Mouse (Mus musculus) liver, embryonic 16.5 days (tissue): ENCODE results near the gene Ppdpf. TPM values are rescaled to one million over a fixed set of nuclear protein-coding genes. Genes with fewer than 3 reads are reported as not detected.

Experiments used
- ATAC-seq: fragments of 200-750 bp; cut with Nextera tagmentation; 2 replicates; pipeline ENCODE4 v1.8.0; 2017; ENCODE audit warnings: low read depth, mild to moderate bottlenecking, moderate number of reproducible peaks, moderate library complexity
- H3K27ac ChIP-seq: fragments of 300-500 bp; sonication (generic); 2 replicates; pipeline ENCODE4 v1.5.1; 2014; ENCODE audit warnings: mild to moderate bottlenecking, low read length
- H3K27me3 ChIP-seq: fragments of 300-500 bp; sonication (generic); 2 replicates; pipeline ENCODE4 v1.6.1; 2014; ENCODE audit warnings: low read depth, low read length, mixed read lengths; ENCODE audit not compliant: control insufficient read depth, insufficient read depth
- H3K36me3 ChIP-seq: fragments of 300-500 bp; sonication (generic); 2 replicates; pipeline ENCODE4 v1.6.1; 2014; ENCODE audit warnings: mild to moderate bottlenecking; ENCODE audit not compliant: control insufficient read depth, insufficient read depth
- H3K4me1 ChIP-seq: fragments of 300-500 bp; sonication (generic); 2 replicates; pipeline ENCODE4 v1.6.1; 2014; ENCODE audit warnings: low read depth, low read length, mixed read lengths; ENCODE audit not compliant: control insufficient read depth
- H3K4me2 ChIP-seq: fragments of 300-500 bp; sonication (generic); 2 replicates; pipeline ENCODE4 v1.6.1; 2014; ENCODE audit warnings: low read depth, low read length, mixed read lengths
- H3K4me3 ChIP-seq: fragments of 300-500 bp; sonication (generic); 2 replicates; pipeline ENCODE4 v1.5.1; 2014; ENCODE audit warnings: low read depth, mild to moderate bottlenecking, low read length
- H3K9ac ChIP-seq: fragments of 300-500 bp; sonication (generic); 2 replicates; pipeline ENCODE4 v1.6.1; 2014; ENCODE audit warnings: low read depth, low read length
- H3K9me3 ChIP-seq: fragments of 300-500 bp; sonication (generic); replicated peaks from 2 replicates; pipeline ENCODE4 v1.6.1; 2016; ENCODE audit warnings: low read length; ENCODE audit not compliant: control insufficient read depth
- WGBS: fragments of 180-500 bp; shearing (Covaris S2); extraction: QIAGEN DNeasy Blood & Tissue Kit; methylation state at CpG from one replicate; pipeline ENCODE4 v1.1.7; 2014; ENCODE audit not compliant: insufficient replicate concordance; 5-methylcytosine and 5-hydroxymethylcytosine counted together
- polyA plus RNA-seq: library from polyadenylated mRNA; unstranded; fragments of >200 nt; fragmentation: Nextera tagmentation; extraction: Ambion mirVana; gene quantifications from 2 replicates; pipeline ENCODE4 v1.2.1, GENCODE M21; 2015

Gene Ppdpf
- polyA plus RNA-seq, 1 experiment from 2014 or later = 94.4 TPM

DNA sequence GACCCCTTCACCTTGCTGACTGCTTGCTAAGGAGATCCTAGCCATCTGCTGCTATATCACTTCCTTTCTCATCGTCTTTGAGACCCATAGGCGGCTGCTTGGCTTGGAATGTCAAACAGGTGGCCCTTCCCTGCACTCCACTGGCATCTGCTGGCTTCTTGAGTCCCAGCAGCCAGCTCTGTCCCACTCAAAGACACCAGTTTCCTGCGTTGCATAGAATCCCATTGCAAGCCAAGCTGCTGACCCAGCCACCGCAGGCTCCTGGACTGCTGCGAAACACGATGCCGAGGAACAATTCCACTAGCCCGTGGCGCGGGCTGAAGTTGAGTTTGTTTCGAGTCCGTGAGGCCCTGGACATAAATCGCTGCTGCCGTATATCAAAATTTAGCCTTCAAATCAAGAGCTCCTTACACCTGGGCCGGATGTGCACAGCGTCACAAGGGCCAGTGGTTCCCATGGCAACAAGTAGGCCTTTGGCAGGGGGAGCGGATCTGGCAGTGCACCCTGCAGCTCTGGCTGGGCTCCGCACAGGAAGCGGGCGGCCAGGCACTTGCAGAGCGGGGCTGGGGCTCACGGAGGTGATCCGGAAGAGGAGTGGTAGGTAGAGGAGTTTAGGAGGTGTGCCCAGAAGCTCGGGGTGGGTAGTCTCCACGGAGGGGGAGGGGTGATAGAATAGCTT lies 32.6 kb downstream of the Ppdpf start, which contains the start of gene Fndc11:
Gene Fndc11 (plus strand): TSS at position 476 of the 679 bp plus-strand sequence.
- Histone ChIP-seq H3K4me3 (peak within 1 kb of the TSS; percentile 35), H3K4me2 (peak within 1 kb of the TSS; percentile 51), H3K9me3 (no peaks in the 10 kb centered on the region), H3K27me3 (peaks cover 15% of the 10 kb centered on the region), H3K4me1 (peaks cover 24% of the 10 kb centered on the region), H3K27ac (no peak within 1 kb of the TSS), H3K9ac (peak within 1 kb of the TSS; percentile 12; the same call in 1 of the 2 replicates), H3K36me3 (no peaks in the 10 kb centered on the region)
- WGBS = 5% methylated on average over 25 of the region's 25 CpGs
- peak; percentile 69 for ATAC-seq

DNA sequence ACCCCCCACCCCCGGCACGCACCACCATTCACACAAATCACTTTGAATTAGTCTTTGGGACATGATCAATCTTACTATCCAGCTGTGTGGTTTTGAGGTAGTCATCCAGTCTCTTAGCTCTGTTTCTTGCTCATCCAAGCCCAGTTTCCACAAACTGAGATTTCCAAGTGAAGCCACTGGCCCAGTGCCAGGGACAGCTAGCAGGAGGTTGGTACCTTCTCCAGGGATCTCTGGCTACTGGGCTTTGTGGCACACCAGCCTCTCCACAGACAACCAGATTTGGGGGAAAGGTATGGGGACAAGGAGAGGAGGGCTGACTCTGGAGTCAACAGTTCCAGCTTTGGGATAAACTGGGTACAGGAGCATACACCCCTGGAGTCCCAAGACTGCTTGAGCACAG lies 33.3 kb downstream of the Ppdpf start:
- Histone ChIP-seq H3K9ac (no peak overlapping the region), H3K4me1 (peaks cover 22% of the 10 kb centered on the region), H3K27me3 (peaks cover 15% of the 10 kb centered on the region), H3K27ac (no peak overlapping the region), H3K4me2 (peak overlapping the region; percentile 51), H3K9me3 (no peaks in the 10 kb centered on the region), H3K36me3 (no peaks in the 10 kb centered on the region), H3K4me3 (no peak overlapping the region)
- no peak for ATAC-seq
- 37% methylated on average over 2 of the region's 2 CpGs for WGBS

DNA sequence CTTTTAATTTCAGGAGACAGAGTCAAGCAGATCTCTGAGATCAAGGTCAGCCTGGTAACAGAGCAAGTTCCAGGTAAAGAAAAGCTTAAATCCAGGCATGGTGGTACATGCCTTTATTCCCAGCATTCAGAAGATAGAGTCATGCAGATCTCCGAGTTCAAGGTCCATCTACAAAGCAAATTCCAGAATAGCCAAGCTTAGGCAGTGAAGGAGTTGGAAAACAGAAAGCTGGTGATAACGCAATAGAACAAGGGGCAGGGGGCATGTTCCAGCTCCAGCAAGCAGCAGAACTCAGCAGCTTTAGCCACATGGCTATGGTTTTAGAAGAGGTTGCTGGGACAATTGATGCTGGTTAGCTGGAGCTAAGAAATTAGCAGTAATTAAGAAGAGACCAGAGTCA lies 37.9 kb downstream of the Ppdpf start:
- Histone ChIP-seq H3K27me3 (peaks cover 10% of the 10 kb centered on the region), H3K9me3 (no peaks in the 10 kb centered on the region), H3K27ac (no peak overlapping the region), H3K36me3 (0 out of 2 replicates have a peak, but pooled peaks cover 8% of the 10 kb centered on the region), H3K4me3 (no peak overlapping the region), H3K4me1 (peaks cover 4% of the 10 kb centered on the region), H3K9ac (no peak overlapping the region), H3K4me2 (no peak overlapping the region)
- WGBS = 58% methylated on average over 2 of the region's 2 CpGs
- 0 out of 2 replicates have a peak, but pooled peaks have one; percentile 12 for ATAC-seq

- no peak overlapping the region for H3K27ac ChIP-seq
- no peak overlapping the region for H3K4me2 ChIP-seq
- H3K27me3 ChIP-seq = no peaks in the 10 kb centered on the region
- no peak overlapping the region for H3K9ac ChIP-seq
- H3K4me1 ChIP-seq = no peaks in the 10 kb centered on the region
- H3K36me3 ChIP-seq = peaks cover 12% of the 10 kb centered on the region
- no peak for ATAC-seq
- 64% methylated on average over 3 of the region's 3 CpGs for WGBS
- H3K4me3 ChIP-seq = no peak overlapping the region
- no peaks in the 10 kb centered on the region for H3K9me3 ChIP-seq
These were observed 40.1 kb downstream of the Ppdpf start for GRCm38 (mm10) chr2:181227122-181227521.

- H3K27me3 ChIP-seq = no peaks in the 10 kb centered on the region
- no peak overlapping the region for H3K9ac ChIP-seq
- no peaks in the 10 kb centered on the region for H3K9me3 ChIP-seq
- no peak overlapping the region for H3K27ac ChIP-seq
- H3K4me1 ChIP-seq = no peaks in the 10 kb centered on the region
- WGBS = 33% methylated on average over 1 of the region's 1 CpGs
- no peak overlapping the region for H3K4me2 ChIP-seq
- peaks cover 13% of the 10 kb centered on the region for H3K36me3 ChIP-seq
- no peak for ATAC-seq
- no peak overlapping the region for H3K4me3 ChIP-seq
These were observed 41.3 kb downstream of the Ppdpf start for GRCm38 (mm10) chr2:181228335-181228734.

DNA sequence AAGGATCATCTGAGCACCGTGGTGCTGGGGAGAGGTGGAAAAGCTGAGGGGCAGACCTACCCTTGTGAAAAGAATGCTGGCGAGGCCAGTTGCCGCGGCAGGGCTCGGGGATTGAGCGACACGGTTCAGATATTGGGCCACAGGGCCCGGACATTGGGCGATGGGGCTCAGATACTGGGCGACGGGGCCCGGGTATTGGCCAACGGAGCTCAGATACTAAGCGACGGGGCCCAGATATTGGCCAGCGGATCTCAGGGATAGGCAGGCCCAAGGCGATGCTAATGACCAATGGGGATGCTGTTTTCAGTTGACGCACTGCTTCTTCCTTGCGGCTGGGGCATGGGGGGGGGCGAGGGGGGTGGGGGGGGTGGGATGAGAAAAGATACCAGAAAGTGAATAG lies 44.1 kb downstream of the Ppdpf start:
- H3K4me3 ChIP-seq = no peak overlapping the region
- H3K4me1 ChIP-seq = no peaks in the 10 kb centered on the region
- H3K4me2 ChIP-seq = no peak overlapping the region
- H3K9me3 ChIP-seq = no peaks in the 10 kb centered on the region
- no peak for ATAC-seq
- H3K27me3 ChIP-seq = no peaks in the 10 kb centered on the region
- 81% methylated on average over 20 of the region's 20 CpGs for WGBS
- peaks cover 20% of the 10 kb centered on the region for H3K36me3 ChIP-seq
- no peak overlapping the region for H3K27ac ChIP-seq
- no peak overlapping the region for H3K9ac ChIP-seq

DNA sequence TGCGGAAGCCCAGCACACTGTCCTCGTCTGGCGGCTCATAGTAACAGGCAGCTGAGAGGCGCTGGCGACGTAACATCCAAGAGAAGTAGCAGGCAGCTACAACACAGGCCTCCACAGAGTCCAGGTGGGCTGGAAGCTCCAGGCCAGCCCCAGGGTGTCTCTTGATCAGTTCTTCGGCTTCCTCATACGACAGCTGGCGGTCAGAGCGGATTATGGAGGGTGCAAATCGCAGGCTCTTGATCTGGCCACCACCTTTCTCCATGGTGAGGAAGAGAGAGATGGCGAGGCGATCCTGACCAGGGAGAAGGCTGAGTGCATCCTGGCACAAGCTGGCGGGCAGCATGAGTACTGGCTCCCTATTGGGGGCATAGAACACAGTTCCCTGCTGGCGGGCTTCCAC lies 46.4 kb downstream of the Ppdpf start:
- peaks cover 21% of the 10 kb centered on the region for H3K36me3 ChIP-seq
- no peaks in the 10 kb centered on the region for H3K9me3 ChIP-seq
- ATAC-seq = no peak
- H3K4me1 ChIP-seq = no peaks in the 10 kb centered on the region
- no peak overlapping the region for H3K9ac ChIP-seq
- H3K27ac ChIP-seq = no peak overlapping the region
- H3K27me3 ChIP-seq = no peaks in the 10 kb centered on the region
- no peak overlapping the region for H3K4me2 ChIP-seq
- WGBS = 90% methylated on average over 15 of the region's 15 CpGs
- no peak overlapping the region for H3K4me3 ChIP-seq

DNA sequence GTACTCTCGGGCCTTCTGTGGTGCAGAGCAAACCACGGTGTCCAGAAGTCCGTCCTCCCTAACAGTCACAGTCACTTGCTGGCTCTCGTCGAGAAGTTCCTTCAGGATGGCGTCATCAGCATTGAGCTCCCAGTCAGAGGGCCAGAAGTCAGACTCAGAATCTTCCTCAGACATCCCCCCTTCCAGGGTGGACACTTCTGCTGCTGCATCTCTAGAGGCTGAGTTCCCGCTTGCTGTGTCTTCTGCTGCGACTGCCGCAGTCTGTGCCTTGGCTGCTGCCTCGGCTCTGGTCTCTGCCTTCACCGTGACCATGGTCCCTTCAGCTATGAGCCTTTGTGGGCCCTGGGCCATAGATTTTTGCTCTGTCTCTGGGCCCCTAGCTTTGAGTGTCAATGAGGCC lies 47.6 kb downstream of the Ppdpf start:
- 82% methylated on average over 11 of the region's 11 CpGs for WGBS
- Histone ChIP-seq H3K9me3 (no peaks in the 10 kb centered on the region), H3K4me2 (no peak overlapping the region), H3K27ac (no peak overlapping the region), H3K4me3 (no peak overlapping the region), H3K4me1 (peaks cover 2% of the 10 kb centered on the region; the same call in 1 of the 2 replicates), H3K9ac (no peak overlapping the region), H3K36me3 (peaks cover 17% of the 10 kb centered on the region), H3K27me3 (no peaks in the 10 kb centered on the region)
- no peak for ATAC-seq

DNA sequence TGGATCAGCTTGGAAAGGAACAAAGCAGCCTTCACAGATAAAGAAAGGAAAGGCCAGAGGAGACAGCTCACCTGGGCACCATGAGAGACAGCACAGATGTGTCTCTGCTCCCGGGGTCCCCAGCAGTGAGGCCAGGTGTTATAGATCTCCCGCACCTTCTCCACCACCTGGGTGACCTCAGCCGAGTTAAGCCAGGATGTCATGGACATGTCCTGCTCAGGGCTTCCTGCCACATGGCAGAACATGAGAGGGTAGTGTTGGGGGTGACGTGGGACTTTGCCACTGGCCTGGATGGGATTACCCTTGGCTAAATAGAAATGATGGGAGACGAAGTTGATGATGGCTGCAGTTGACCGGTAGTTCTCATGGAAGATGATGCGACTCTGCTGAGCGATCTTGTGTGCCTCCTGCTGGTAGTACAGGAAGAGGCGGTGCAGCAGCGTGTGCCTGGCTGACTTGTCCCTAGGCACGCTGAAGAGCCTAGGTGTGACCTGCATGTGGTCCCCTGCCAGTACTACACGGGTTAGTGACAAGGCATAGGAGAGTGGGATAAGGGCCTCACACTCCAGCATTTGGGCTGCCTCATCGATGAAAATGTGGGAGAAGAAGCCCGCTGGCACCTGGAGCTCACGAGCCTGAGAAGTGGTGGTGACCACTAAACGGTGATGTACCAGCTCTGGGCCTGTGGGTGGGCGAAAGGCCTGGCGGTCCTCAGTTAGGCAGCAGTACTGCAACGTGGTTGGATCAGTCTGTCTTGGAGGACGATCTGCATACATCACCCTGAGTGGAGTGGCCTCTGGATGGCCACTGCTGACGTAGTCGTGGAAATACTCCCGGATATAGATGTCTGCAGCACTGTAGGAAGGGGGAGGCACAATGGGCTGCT lies 48.9 kb downstream of the Ppdpf start:
- 73% methylated on average over 23 of the region's 23 CpGs for WGBS
- peaks cover 19% of the 10 kb centered on the region for H3K36me3 ChIP-seq
- no peak for ATAC-seq

More for the DNA sequence above, 48.9 kb downstream of the Ppdpf start:
- H3K27me3 ChIP-seq = no peaks in the 10 kb centered on the region
- no peak overlapping the region for H3K9ac ChIP-seq
- H3K27ac ChIP-seq = no peak overlapping the region
- no peak overlapping the region for H3K4me3 ChIP-seq
- H3K4me2 ChIP-seq = no peak overlapping the region
- H3K4me1 ChIP-seq = peaks cover 6% of the 10 kb centered on the region; the same call in 1 of the 2 replicates
- no peaks in the 10 kb centered on the region for H3K9me3 ChIP-seq
